Mouse (Mus musculus): ENCODE measurements around the gene Grin3b. TPM values are rescaled to one million over a fixed set of nuclear protein-coding genes. Genes with fewer than 3 reads are reported as not detected.

Gene Grin3b
- polyA plus RNA-seq, 1 experiment from 2014 or later: 0.14 TPM

DNA sequence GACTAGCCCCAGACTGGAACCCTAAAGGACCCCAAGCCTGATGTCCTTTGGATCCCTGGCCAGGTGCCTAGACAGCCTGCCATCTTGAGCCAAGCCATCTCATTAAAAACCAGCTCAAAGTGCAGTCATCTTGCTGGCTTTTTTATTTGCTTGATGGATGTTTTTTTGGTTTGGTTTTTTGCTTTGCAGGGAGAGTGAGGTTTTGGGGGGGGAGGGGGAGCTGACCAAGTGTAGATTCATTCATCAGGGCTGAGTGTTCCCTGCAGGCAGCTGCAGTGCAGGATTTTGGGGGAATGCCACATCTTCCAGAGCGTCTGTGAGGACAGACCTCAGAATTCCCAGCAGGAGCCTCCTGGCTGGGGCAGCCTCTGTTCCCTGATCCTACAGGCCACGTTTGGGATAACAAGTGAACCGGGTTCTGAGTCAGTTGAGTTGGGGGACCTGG is 1.4 kb upstream of the Grin3b start:
- no peak for ATAC-seq (replicated peaks; ENCODE audit: low FRiP score)
- Histone ChIP-seq H3K27me3 (replicated peaks; ENCODE audit: control insufficient read depth, insufficient read depth, low read length) (peaks cover 40% of the 10 kb centered on the region), H3K27ac (ENCODE audit: low read depth, low read length) (no peak overlapping the region), H3K9me3 (ENCODE audit: control insufficient read depth, low read length) (no peaks in the 10 kb centered on the region), H3K4me3 (ENCODE audit: low read depth, low read length) (no peak overlapping the region), H3K4me1 (replicated peaks; ENCODE audit: control insufficient read depth, insufficient read depth, low read length) (peaks cover 5% of the 10 kb centered on the region; the same call in 1 of the 2 replicates), H3K36me3 (ENCODE audit: control insufficient read depth, insufficient read depth, low read length) (peaks cover 37% of the 10 kb centered on the region), H3K4me2 (no peak overlapping the region), H3K9ac (ENCODE audit: low read depth, low read length) (no peak overlapping the region)
- no peak for DNase-seq (ENCODE audit: low spot score)
- WGBS: 29% methylated on average over 3 of the region's 3 CpGs

GRCm38 (mm10) chr10:79971183-79971497 is 625 bp downstream of the Grin3b start:
- Histone ChIP-seq H3K27ac (ENCODE audit: low read depth, low read length) (no peak overlapping the region), H3K9me3 (ENCODE audit: control insufficient read depth, low read length) (peaks cover 3% of the 10 kb centered on the region), H3K4me1 (replicated peaks; ENCODE audit: control insufficient read depth, insufficient read depth, low read length) (peaks cover 5% of the 10 kb centered on the region; the same call in 1 of the 2 replicates), H3K4me3 (ENCODE audit: low read depth, low read length) (peak overlapping the region; percentile 45), H3K36me3 (ENCODE audit: control insufficient read depth, insufficient read depth, low read length) (peaks cover 30% of the 10 kb centered on the region), H3K4me2 (peak overlapping the region; percentile 70), H3K9ac (ENCODE audit: low read depth, low read length) (peak overlapping the region; percentile 55), H3K27me3 (replicated peaks; ENCODE audit: control insufficient read depth, insufficient read depth, low read length) (peaks cover 40% of the 10 kb centered on the region)
- 8% methylated on average over 21 of the region's 21 CpGs for WGBS
- DNase-seq (ENCODE audit: low spot score) (no peak), ATAC-seq (replicated peaks; ENCODE audit: low FRiP score) (no peak)

DNA sequence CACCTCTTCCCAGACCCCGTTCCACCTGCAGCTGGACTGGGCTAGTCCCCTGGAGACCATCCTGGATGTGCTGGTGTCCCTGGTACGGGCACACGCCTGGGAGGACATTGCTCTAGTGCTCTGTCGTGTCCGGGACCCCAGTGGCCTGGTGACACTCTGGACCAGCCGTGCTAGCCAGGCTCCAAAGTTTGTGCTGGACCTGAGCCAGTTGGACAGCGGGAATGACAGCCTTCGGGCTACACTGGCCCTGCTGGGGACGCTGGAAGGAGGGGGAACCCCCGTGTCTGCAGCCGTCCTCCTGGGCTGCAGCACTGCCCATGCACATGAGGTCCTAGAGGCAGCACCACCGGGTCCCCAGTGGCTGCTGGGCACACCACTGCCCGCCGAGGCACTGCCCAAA is 2.3 kb downstream of the Grin3b start:
- 66% methylated on average over 14 of the region's 14 CpGs for WGBS
- peaks cover 40% of the 10 kb centered on the region for H3K27me3 ChIP-seq (replicated peaks; ENCODE audit: control insufficient read depth, insufficient read depth, low read length)
- no peak overlapping the region for H3K9ac ChIP-seq (ENCODE audit: low read depth, low read length)
- no peak for DNase-seq (ENCODE audit: low spot score)
- H3K27ac ChIP-seq (ENCODE audit: low read depth, low read length): no peak overlapping the region
- H3K4me2 ChIP-seq: no peak overlapping the region
- H3K9me3 ChIP-seq (ENCODE audit: control insufficient read depth, low read length): peaks cover 19% of the 10 kb centered on the region
- H3K4me1 ChIP-seq (replicated peaks; ENCODE audit: control insufficient read depth, insufficient read depth, low read length): peaks cover 5% of the 10 kb centered on the region; the same call in 1 of the 2 replicates
- H3K36me3 ChIP-seq (ENCODE audit: control insufficient read depth, insufficient read depth, low read length): peaks cover 31% of the 10 kb centered on the region
- no peak for ATAC-seq (replicated peaks; ENCODE audit: low FRiP score)
- H3K4me3 ChIP-seq (ENCODE audit: low read depth, low read length): no peak overlapping the region

DNA sequence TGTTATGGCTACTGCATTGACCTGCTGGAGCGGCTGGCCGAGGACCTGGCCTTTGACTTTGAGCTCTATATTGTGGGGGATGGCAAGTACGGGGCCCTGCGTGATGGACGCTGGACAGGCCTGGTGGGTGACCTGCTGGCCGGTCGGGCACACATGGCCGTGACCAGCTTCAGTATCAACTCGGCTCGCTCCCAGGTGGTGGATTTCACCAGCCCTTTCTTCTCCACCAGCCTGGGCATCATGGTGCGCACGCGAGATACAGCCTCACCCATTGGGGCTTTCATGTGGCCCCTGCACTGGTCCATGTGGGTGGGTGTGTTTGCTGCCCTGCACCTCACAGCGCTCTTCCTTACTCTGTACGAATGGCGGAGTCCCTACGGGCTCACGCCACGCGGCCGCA is 3.6 kb downstream of the Grin3b start:
- peaks cover 5% of the 10 kb centered on the region; the same call in 1 of the 2 replicates for H3K4me1 ChIP-seq (replicated peaks; ENCODE audit: control insufficient read depth, insufficient read depth, low read length)
- H3K4me2 ChIP-seq: no peak overlapping the region
- H3K27me3 ChIP-seq (replicated peaks; ENCODE audit: control insufficient read depth, insufficient read depth, low read length): peaks cover 40% of the 10 kb centered on the region
- 88% methylated on average over 21 of the region's 21 CpGs for WGBS
- no peak overlapping the region for H3K27ac ChIP-seq (ENCODE audit: low read depth, low read length)
- peaks cover 40% of the 10 kb centered on the region for H3K36me3 ChIP-seq (ENCODE audit: control insufficient read depth, insufficient read depth, low read length)
- H3K9ac ChIP-seq (ENCODE audit: low read depth, low read length): no peak overlapping the region
- ATAC-seq (replicated peaks; ENCODE audit: low FRiP score) (no peak), DNase-seq (ENCODE audit: low spot score) (no peak)
- H3K9me3 ChIP-seq (ENCODE audit: control insufficient read depth, low read length): peaks cover 21% of the 10 kb centered on the region
- H3K4me3 ChIP-seq (ENCODE audit: low read depth, low read length): no peak overlapping the region

DNA sequence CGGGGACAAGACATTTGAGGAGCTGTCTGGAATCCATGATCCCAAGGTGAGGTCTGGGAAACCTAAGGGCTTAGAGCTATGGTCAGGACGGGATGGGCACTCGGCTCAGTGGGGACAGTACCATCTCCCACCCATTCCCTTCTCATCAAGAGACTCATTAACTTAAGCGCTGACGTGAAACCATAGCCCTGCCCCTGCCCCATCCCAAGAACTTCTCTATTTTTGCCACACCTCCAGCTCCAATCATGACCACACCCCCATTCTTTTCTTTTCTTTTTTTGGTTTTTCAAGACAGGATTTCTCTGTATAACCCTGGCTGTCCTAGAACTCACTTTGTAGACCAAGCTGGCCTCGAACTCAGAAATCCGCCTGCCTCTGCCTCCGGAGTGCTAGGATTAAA is 4.2 kb downstream of the Grin3b start:
- no peak for DNase-seq (ENCODE audit: low spot score)
- H3K27me3 ChIP-seq (replicated peaks; ENCODE audit: control insufficient read depth, insufficient read depth, low read length): peaks cover 36% of the 10 kb centered on the region
- no peak overlapping the region for H3K4me3 ChIP-seq (ENCODE audit: low read depth, low read length)

GRCm38 (mm10) chr10:79976071-79976721 is 5.7 kb downstream of the Grin3b start:
- H3K4me3 ChIP-seq (ENCODE audit: low read depth, low read length): no peak overlapping the region
- no peak overlapping the region for H3K27ac ChIP-seq (ENCODE audit: low read depth, low read length)
- peaks cover 22% of the 10 kb centered on the region for H3K27me3 ChIP-seq (replicated peaks; ENCODE audit: control insufficient read depth, insufficient read depth, low read length)
- ATAC-seq (replicated peaks; ENCODE audit: low FRiP score): no peak
- H3K36me3 ChIP-seq (ENCODE audit: control insufficient read depth, insufficient read depth, low read length): peaks cover 49% of the 10 kb centered on the region
- no peak for DNase-seq (ENCODE audit: low spot score)
- no peak overlapping the region for H3K4me2 ChIP-seq
- H3K9me3 ChIP-seq (ENCODE audit: control insufficient read depth, low read length): peaks cover 21% of the 10 kb centered on the region
- no peak overlapping the region for H3K9ac ChIP-seq (ENCODE audit: low read depth, low read length)
- 85% methylated on average over 28 of the region's 28 CpGs for WGBS
- H3K4me1 ChIP-seq (replicated peaks; ENCODE audit: control insufficient read depth, insufficient read depth, low read length): peaks cover 7% of the 10 kb centered on the region; the same call in 1 of the 2 replicates

More for the DNA sequence above, 4.2 kb downstream of the Grin3b start:
- ATAC-seq (replicated peaks; ENCODE audit: low FRiP score): no peak
- H3K36me3 ChIP-seq (ENCODE audit: control insufficient read depth, insufficient read depth, low read length): peaks cover 44% of the 10 kb centered on the region
- H3K9me3 ChIP-seq (ENCODE audit: control insufficient read depth, low read length): peaks cover 21% of the 10 kb centered on the region
- no peak overlapping the region for H3K27ac ChIP-seq (ENCODE audit: low read depth, low read length)
- H3K9ac ChIP-seq (ENCODE audit: low read depth, low read length): no peak overlapping the region
- WGBS: 80% methylated on average over 8 of the region's 8 CpGs
- H3K4me1 ChIP-seq (replicated peaks; ENCODE audit: control insufficient read depth, insufficient read depth, low read length): peaks cover 5% of the 10 kb centered on the region; the same call in 1 of the 2 replicates
- no peak overlapping the region for H3K4me2 ChIP-seq

DNA sequence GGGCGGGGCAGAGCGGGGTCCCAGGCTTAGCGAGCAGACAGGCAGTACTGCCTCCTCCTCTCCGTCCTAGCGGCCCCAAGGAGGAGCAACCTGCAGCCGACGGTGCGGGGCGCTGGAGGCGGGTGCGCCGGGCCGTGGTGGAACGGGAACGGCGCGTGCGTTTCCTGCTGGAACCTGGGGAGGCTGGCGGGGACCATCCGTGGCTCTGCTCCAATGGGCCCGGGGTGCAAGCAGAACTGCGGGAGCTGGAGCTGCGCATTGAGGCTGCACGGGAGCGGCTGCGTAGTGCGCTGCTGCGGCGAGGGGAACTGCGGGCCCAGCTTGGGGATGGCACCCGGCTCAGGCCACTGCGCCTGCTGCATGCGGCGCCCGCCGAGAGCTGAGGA is 6.2 kb downstream of the Grin3b start:
- no peak overlapping the region for H3K27ac ChIP-seq (ENCODE audit: low read depth, low read length)
- peaks cover 50% of the 10 kb centered on the region for H3K36me3 ChIP-seq (ENCODE audit: control insufficient read depth, insufficient read depth, low read length)
- H3K9ac ChIP-seq (ENCODE audit: low read depth, low read length): no peak overlapping the region
- no peak overlapping the region for H3K4me2 ChIP-seq
- H3K4me3 ChIP-seq (ENCODE audit: low read depth, low read length): no peak overlapping the region
- DNase-seq (ENCODE audit: low spot score) (no peak), ATAC-seq (replicated peaks; ENCODE audit: low FRiP score) (no peak)
- peaks cover 12% of the 10 kb centered on the region; the same call in 1 of the 2 replicates for H3K4me1 ChIP-seq (replicated peaks; ENCODE audit: control insufficient read depth, insufficient read depth, low read length)
- WGBS: 92% methylated on average over 36 of the region's 36 CpGs
- H3K9me3 ChIP-seq (ENCODE audit: control insufficient read depth, low read length): peaks cover 21% of the 10 kb centered on the region
- H3K27me3 ChIP-seq (replicated peaks; ENCODE audit: control insufficient read depth, insufficient read depth, low read length): peaks cover 17% of the 10 kb centered on the region

GRCm38 (mm10) chr10:79977324-79977723 is 6.8 kb downstream of the Grin3b start:
- WGBS: 82% methylated on average over 28 of the region's 28 CpGs
- peaks cover 10% of the 10 kb centered on the region for H3K27me3 ChIP-seq (replicated peaks; ENCODE audit: control insufficient read depth, insufficient read depth, low read length)
- no peak overlapping the region for H3K27ac ChIP-seq (ENCODE audit: low read depth, low read length)
- H3K4me1 ChIP-seq (replicated peaks; ENCODE audit: control insufficient read depth, insufficient read depth, low read length): peaks cover 15% of the 10 kb centered on the region
- H3K4me2 ChIP-seq: no peak overlapping the region
- ATAC-seq (replicated peaks; ENCODE audit: low FRiP score): no peak
- peaks cover 50% of the 10 kb centered on the region for H3K36me3 ChIP-seq (ENCODE audit: control insufficient read depth, insufficient read depth, low read length)
- H3K9ac ChIP-seq (ENCODE audit: low read depth, low read length): no peak overlapping the region
- no peak overlapping the region for H3K4me3 ChIP-seq (ENCODE audit: low read depth, low read length)
- H3K9me3 ChIP-seq (ENCODE audit: control insufficient read depth, low read length): peaks cover 21% of the 10 kb centered on the region
- no peak for DNase-seq (ENCODE audit: low spot score)

DNA sequence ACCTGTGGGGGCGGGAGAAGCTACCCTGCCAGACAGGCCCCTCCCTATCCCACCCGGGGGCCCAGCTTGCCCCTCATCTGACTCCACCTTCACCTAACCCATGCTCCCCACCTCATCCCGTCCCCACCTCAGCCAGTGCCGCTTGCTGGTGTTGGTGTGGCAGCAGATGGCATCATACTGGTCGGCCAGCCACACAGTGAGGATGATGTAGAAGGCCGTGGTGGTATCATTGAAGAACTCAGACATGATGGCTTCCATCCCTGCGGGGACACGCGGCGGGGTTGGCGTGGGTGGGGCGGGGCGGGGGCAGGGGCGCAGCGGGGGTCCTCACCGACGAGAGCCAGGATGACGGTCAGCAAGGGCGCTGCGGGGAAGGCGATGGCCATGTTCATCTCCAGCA is 7.5 kb downstream of the Grin3b start:
- H3K9ac ChIP-seq (ENCODE audit: low read depth, low read length): no peak overlapping the region
- H3K27ac ChIP-seq (ENCODE audit: low read depth, low read length): no peak overlapping the region
- H3K36me3 ChIP-seq (ENCODE audit: control insufficient read depth, insufficient read depth, low read length): peaks cover 50% of the 10 kb centered on the region
- H3K4me2 ChIP-seq: no peak overlapping the region
- 94% methylated on average over 21 of the region's 21 CpGs for whole genome bisulfite sequencing
- ATAC-seq (replicated peaks; ENCODE audit: low FRiP score) (no peak), DNase-seq (ENCODE audit: low spot score) (no peak)
- H3K27me3 ChIP-seq (replicated peaks; ENCODE audit: control insufficient read depth, insufficient read depth, low read length): peaks cover 3% of the 10 kb centered on the region; the same call in 1 of the 2 replicates
- H3K9me3 ChIP-seq (ENCODE audit: control insufficient read depth, low read length): peaks cover 21% of the 10 kb centered on the region
- no peak overlapping the region for H3K4me3 ChIP-seq (ENCODE audit: low read depth, low read length)
- H3K4me1 ChIP-seq (replicated peaks; ENCODE audit: control insufficient read depth, insufficient read depth, low read length): peaks cover 22% of the 10 kb centered on the region
